Mouse (Mus musculus) heart, adult 8-10 months (tissue): ENCODE measurements around the gene Cyp3a41b. TPM values are rescaled to one million over a fixed set of nuclear protein-coding genes. Genes with fewer than 3 reads are reported as not detected.
"Not testable (repeated sequence)": the region's sequence is repeated elsewhere in the genome, so short reads cannot be mapped to it uniquely, and the experiment has no call there.

Source experiments
- DNase-seq: peaks from one replicate; pipeline ENCODE4 v3.0.0; 2022; ENCODE audit warnings: low spot score
- total RNA-seq, 4 experiments: library from RNA; stranded (reverse); gene quantifications; 2 replicates each; pipeline ENCODE4 v1.2.4; 2022

Gene Cyp3a41b
- not detected for total RNA-seq

DNA sequence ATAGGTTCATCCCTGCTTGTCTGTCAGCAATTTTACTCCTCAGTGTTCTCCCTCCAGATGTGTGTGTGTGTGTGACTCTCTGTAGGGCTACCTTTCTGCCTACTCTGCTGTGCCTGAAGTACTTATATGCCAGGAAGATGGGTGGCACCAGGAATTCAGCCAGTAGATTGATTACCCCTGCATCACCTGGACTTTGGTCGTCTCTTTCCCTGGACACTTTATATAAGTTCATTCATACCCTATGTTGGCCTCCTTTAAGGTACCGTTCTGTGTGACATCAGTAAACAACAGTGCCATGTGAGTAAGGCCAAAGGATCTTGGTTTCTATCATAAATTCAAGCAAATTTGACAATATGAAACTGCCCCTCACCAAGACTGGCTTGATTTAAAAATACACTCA is at the start of gene Cyp3a41b:
Cyp3a41b (minus strand) TSS at position 101 of the 400 bp plus-strand sequence.
- DNase-seq: not testable (repeated sequence)

DNA sequence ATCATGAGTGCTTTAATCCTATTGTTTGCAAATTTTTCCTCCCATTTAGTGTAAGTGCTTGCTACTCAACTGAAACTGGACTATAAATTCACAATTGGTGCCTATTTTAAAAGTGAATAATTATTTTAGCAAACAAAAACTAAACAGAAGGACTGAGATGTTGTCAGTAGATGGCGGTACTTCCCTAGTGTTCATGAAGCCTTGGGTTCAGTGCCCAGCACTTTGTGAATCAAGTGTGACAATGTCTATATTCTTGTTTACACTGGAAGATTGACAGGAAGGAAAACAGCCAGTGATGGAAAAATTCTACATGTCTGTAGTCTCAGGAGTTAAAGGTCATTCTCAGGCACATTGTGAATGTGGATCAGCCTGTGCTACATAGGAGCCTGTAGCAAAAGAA is 47.8 kb upstream of the Cyp3a41b start:
- not testable (repeated sequence) for DNase-seq

GRCm38 (mm10) chr5:145604891-145605290 is 20.4 kb upstream of the Cyp3a41b start:
- DNase-seq: not testable (repeated sequence)

DNA sequence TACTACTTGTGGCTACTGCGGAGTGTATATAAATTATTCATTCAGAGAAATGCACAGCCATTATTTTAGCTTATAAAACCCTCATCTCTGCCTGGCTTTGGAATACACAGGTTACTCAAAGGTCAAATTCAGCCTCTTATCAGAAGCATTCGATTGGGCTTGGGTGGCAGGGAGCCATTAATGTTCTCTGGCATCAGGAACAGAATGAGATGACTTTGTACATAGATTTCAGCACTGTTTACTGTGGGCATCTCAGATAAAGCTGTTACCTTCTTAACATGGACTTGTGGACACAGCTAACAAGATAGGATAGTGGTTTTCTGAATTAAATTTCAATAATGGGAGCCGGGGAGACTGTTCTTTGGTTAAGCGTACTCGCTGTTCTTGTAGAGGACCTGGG is 13.3 kb upstream of the Cyp3a41b start:
- DNase-seq: not testable (repeated sequence)

- DNase-seq: not testable (repeated sequence)
Observed at GRCm38 (mm10) chr5:145577321-145577720, 7.2 kb downstream of the Cyp3a41b start.

- DNase-seq: not testable (repeated sequence)
Observed at GRCm38 (mm10) chr5:145575660-145576059, 8.9 kb downstream of the Cyp3a41b start.

DNA sequence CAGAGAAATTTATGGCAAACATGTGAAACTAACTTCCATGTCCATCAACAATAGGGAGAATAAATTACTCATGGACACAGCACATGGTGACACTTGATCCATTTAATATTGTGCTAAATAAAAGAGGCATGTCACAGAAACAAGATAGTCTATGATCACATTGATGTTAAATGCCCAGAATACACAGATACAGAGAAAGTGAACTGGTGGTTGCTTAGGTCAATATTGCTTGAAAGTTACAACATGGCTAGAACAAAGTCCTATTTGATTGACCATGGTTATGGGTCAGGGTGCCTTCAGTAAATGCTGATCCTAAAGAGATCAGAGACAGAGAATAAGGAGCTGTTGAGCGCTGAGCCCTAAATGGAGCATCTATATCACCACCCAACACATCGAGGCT is 12.6 kb downstream of the Cyp3a41b start:
- DNase-seq: not testable (repeated sequence)

Other genes with a start within 250 kb of the Cyp3a41b start
- not detected for gene Cyp3a57, start 239.5 kb downstream of the Cyp3a41b start, total RNA-seq
- gene Cyp3a16, start 115.0 kb downstream of the Cyp3a41b start, total RNA-seq: not detected
- not detected for gene Cyp3a41a, start 135.4 kb upstream of the Cyp3a41b start, total RNA-seq
- not detected for gene Cyp3a44, start 221.1 kb upstream of the Cyp3a41b start, total RNA-seq